Mouse (Mus musculus) CH12.LX (cell line): ENCODE data around the gene Pla2g4e. TPM values are rescaled to one million over a fixed set of nuclear protein-coding genes. Genes with fewer than 3 reads are reported as not detected.

Experiments used
- DNase-seq: peaks from one replicate; pipeline ENCODE4 v3.0.0-alpha.2; 2013; ENCODE audit errors: extremely low read depth
- H3K27ac ChIP-seq: 2 replicates; pipeline ENCODE4 v1.5.1; 2012; ENCODE audit warnings: low read depth, mild to moderate bottlenecking, control low read depth, moderate library complexity; ENCODE audit not compliant: insufficient read depth
- H3K27me3 ChIP-seq: replicated peaks from 2 replicates; pipeline ENCODE3; 2012; ENCODE audit warnings: inconsistent platforms
- H3K36me3 ChIP-seq, 2 experiments: replicated peaks in 1 of 2; 2 replicates each; pipeline versions ENCODE3 to v1.6.1; 2012; ENCODE audit warnings: inconsistent platforms in 1 of 2, low read length in 1 of 2, mild to moderate bottlenecking in 1 of 2, mixed read lengths in 1 of 2, moderate library complexity in 1 of 2; ENCODE audit not compliant: control insufficient read depth in 1 of 2, insufficient read depth in 1 of 2
- H3K4me1 ChIP-seq, 2 experiments: 2 replicates each; pipeline ENCODE4 v1.6.1; 2012; ENCODE audit warnings: inconsistent platforms in 1 of 2, moderate library complexity in 1 of 2; ENCODE audit not compliant: insufficient read depth in 2 of 2, control insufficient read depth in 1 of 2
- H3K4me2 ChIP-seq: 2 replicates; pipeline ENCODE4 v1.6.1; 2012; ENCODE audit warnings: low read depth, mild to moderate bottlenecking, control low read depth; ENCODE audit not compliant: poor library complexity, insufficient read depth, severe bottlenecking
- H3K4me3 ChIP-seq, 3 experiments: fragments of 150-350 bp in 1 of 3; sonication (generic) in 1 of 3; replicated peaks in 1 of 3; 2 replicates each; pipeline versions ENCODE3 to v1.5.1; 2011 to 2012; ENCODE audit warnings: low read depth in 2 of 3, low read length in 2 of 3, mild to moderate bottlenecking in 2 of 3, moderate library complexity in 2 of 3, control low read depth in 1 of 3, improper control_type of control experiment in 1 of 3, inconsistent platforms in 1 of 3, mixed read lengths in 1 of 3; ENCODE audit not compliant: poor library complexity in 1 of 3
- H3K79me2 ChIP-seq: replicated peaks from 2 replicates; pipeline ENCODE4 v1.6.1; 2012; ENCODE audit warnings: mild to moderate bottlenecking, moderate library complexity; ENCODE audit not compliant: control insufficient read depth, poor library complexity, insufficient read depth, severe bottlenecking; ENCODE audit errors: extremely low read depth
- H3K9ac ChIP-seq: 2 replicates; pipeline ENCODE4 v1.6.1; 2012; ENCODE audit warnings: low read depth, mild to moderate bottlenecking, control low read depth, moderate library complexity; ENCODE audit not compliant: insufficient read depth
- H3K9me3 ChIP-seq: replicated peaks from 2 replicates; pipeline ENCODE3; 2012; ENCODE audit warnings: low read length, inconsistent platforms, mixed read lengths
- BHLHE40 ChIP-seq: IDR thresholded peaks from 2 replicates; pipeline ENCODE4 v1.6.1; 2011; ENCODE audit warnings: mild to moderate bottlenecking, low read depth, low read length, improper control_type of control experiment
- CTCF ChIP-seq, 2 experiments: IDR thresholded peaks in 1 of 2; conservative IDR thresholded peaks in 1 of 2; 2 replicates each; pipeline ENCODE4 v1.5.1; 2011 to 2012; ENCODE audit warnings: low read depth in 2 of 2, low read length in 2 of 2, improper control_type of control experiment in 1 of 2, inconsistent platforms in 1 of 2, mild to moderate bottlenecking in 1 of 2, moderate library complexity in 1 of 2
- ELF1 ChIP-seq: IDR thresholded peaks from 2 replicates; pipeline ENCODE4 v1.6.1; 2014; ENCODE audit warnings: low read depth, mild to moderate bottlenecking, inconsistent platforms, low read length, improper control_type of control experiment
- HCFC1 ChIP-seq: IDR thresholded peaks from 2 replicates; pipeline ENCODE4 v1.6.1; 2012; ENCODE audit warnings: low read depth, mild to moderate bottlenecking, inconsistent platforms, low read length, improper control_type of control experiment
- IRF4 ChIP-seq: IDR thresholded peaks from 2 replicates; pipeline ENCODE4 v1.6.1; 2014; ENCODE audit warnings: low read depth, mild to moderate bottlenecking, inconsistent platforms, low read length, improper control_type of control experiment
- MAFK ChIP-seq: IDR thresholded peaks from 2 replicates; pipeline ENCODE4 v1.6.1; 2011; ENCODE audit warnings: low read length, improper control_type of control experiment; ENCODE audit not compliant: insufficient replicate concordance
- MAZ ChIP-seq: IDR thresholded peaks from 2 replicates; pipeline ENCODE4 v1.6.1; 2012; ENCODE audit warnings: low read depth, mild to moderate bottlenecking, inconsistent platforms, low read length, improper control_type of control experiment, moderate library complexity
- MXI1 ChIP-seq: IDR thresholded peaks from 2 replicates; pipeline ENCODE4 v1.6.1; 2011; ENCODE audit warnings: mild to moderate bottlenecking, low read depth, low read length, improper control_type of control experiment
- NELFE ChIP-seq: IDR thresholded peaks from 2 replicates; pipeline ENCODE4 v1.6.1; 2011; ENCODE audit warnings: low read depth, low read length, improper control_type of control experiment
- POLR2A ChIP-seq: IDR thresholded peaks from 2 replicates; pipeline ENCODE4 v1.6.1; 2011; ENCODE audit warnings: low read depth, mild to moderate bottlenecking, improper control_type of control experiment, low read length
- POLR2AphosphoS2 ChIP-seq: IDR thresholded peaks from 2 replicates; pipeline ENCODE4 v1.6.1; 2011; ENCODE audit warnings: low read depth, low read length, improper control_type of control experiment
- SMC3 ChIP-seq: IDR thresholded peaks from 2 replicates; pipeline ENCODE4 v1.6.1; 2011; ENCODE audit warnings: low read depth, low read length, improper control_type of control experiment
- TCF12 ChIP-seq: IDR thresholded peaks from 2 replicates; pipeline ENCODE4 v1.6.1; 2014; ENCODE audit warnings: low read depth, mild to moderate bottlenecking, inconsistent platforms, low read length, improper control_type of control experiment
- UBTF ChIP-seq: IDR thresholded peaks from 2 replicates; pipeline ENCODE4 v1.6.1; 2012; ENCODE audit warnings: low read depth, mild to moderate bottlenecking, inconsistent platforms, low read length, improper control_type of control experiment, moderate library complexity
- dilution Hi-C: fragments of 300-500 bp; cut with MboI; formaldehyde crosslinking; loops from 2 replicates; pipeline ENCODE4 v1.14.3; 2020; ENCODE audit warnings: low sequenced_read_pairs; ENCODE audit not compliant: extremely low pct_unique_long_range_greater_than_20kb, extremely low pct_ligation_motif_present
- in situ Hi-C: fragments of 300-500 bp; cut with MboI; formaldehyde crosslinking; loops from 3 replicates; pipeline ENCODE4 v1.14.3; 2019; ENCODE audit warnings: low sequenced_read_pairs, low pct_ligation_motif_present, low pct_unique_long_range_greater_than_20kb, mixed read lengths
- polyA plus RNA-seq: library from polyadenylated mRNA; unstranded; fragments of >175 nt; gene quantifications from 2 replicates; pipeline ENCODE4 v1.2.1, GENCODE M21; 2012; ENCODE audit warnings: low read depth; ENCODE audit not compliant: insufficient read length
- total RNA-seq, 2 experiments: library from RNA; depleted of rRNA; stranded (reverse); fragments of 300-350 nt in 1 of 2; fragments of >200 nt in 1 of 2; gene quantifications; 2 replicates each; pipeline ENCODE4 v1.2.3; 2012 to 2014

Pla2g4e gene
- total and polyA plus RNA-seq, 3 experiments, result not detected

DNA sequence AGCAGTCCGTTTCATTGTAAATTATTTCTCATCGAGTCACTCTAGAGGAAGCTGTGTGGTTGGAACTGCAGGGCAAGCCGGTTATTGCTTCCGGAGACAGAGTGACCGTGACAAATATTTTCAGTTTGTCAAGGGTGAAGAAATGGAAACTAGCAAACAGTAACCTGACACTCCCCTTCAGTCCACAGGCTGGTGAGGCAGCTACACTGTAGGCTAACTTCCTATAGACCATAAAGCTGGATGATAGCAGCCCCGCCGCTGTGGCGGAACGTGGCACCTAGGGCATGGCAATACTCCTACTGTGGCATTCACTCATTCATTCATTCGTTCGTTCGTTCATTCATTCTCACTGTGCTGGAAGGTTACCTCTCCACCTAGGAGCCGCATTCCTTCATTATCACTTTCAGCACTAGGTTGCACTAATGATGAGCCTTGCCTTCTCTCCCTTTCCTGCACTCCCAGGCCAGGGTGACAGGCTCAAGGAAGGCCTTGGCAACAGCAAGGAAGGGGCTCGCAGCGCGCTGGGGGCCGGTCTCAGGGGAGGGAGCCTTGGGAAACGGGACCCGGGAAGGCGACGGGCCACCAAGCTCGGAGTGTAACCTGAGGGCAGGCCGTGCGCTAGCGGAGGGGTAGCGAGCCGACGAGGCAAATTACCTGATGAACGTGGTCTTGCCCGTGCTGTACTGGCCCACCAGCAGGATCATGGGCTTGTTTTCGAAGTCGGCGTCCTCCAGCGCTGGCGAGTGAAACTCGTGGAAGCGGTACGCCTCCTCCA is 91.4 kb downstream of the Pla2g4e start:
- Histone ChIP-seq H3K9me3 (peaks cover 3% of the 10 kb centered on the region), H3K9ac (peak overlapping the region; percentile 7), H3K27ac (no peak overlapping the region), H3K27me3 (no peaks in the 10 kb centered on the region), H3K4me1 (peaks cover under 1 to 44% of the 10 kb centered on the region in 2 experiments), H3K4me2 (peak overlapping the region; percentile 42), H3K4me3 (peak overlapping the region; percentile 78 to 87 (median 79)), H3K79me2 (no peaks in the 10 kb centered on the region), H3K36me3 (peaks cover 0 to 12% of the 10 kb centered on the region in 2 experiments)
- peak; percentile 42 for DNase-seq
- dilution Hi-C loops, result no loop called here
- no peak for TF ChIP-seq CTCF (conservative IDR thresholded peaks at IDR 0.05 in 1 of 2, IDR thresholded peaks at IDR 0.05 in 1 of 2; ENCODE audit: low read depth in 2 of 2, low read length in 2 of 2)
- TF ChIP-seq ELF1, result peak; percentile 10; the same call in 1 of the 2 replicates
- no peak for TF ChIP-seq MAFK
- no peak for TF ChIP-seq NELFE
- peak; percentile 21; the same call in 1 of the 2 replicates for TF ChIP-seq UBTF
- 0 out of 2 replicates have a peak, but pooled peaks have one; percentile 25 for TF ChIP-seq BHLHE40
- peak; percentile 18; the same call in 1 of the 2 replicates for TF ChIP-seq HCFC1
- no peak for TF ChIP-seq POLR2AphosphoS2
- in situ Hi-C loops, result no loop called here

DNA sequence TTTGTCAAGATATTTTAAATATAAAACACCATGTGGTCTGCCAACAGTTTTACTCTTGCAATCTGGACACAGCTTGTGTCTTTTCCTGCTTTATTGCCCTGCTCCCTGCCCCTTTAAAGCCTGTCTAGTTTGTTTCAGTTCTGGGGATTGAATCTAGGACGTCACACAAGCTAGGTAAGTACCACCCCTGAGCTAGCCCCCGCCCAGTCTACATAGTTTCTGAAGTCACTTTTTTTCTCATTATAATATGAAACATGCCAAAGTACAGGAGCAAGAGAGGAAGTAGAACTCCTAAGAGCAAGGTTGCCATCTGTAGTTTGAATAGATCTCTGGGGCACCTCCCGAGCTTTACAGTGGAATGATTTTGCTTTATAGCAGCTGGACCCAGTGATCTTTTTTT is 94.6 kb downstream of the Pla2g4e start:
- in situ Hi-C loops, result no loop called here
- H3K27me3 ChIP-seq, result no peaks in the 10 kb centered on the region
- TF ChIP-seq TCF12, result no peak
- no peak for TF ChIP-seq SMC3
- no peak for TF ChIP-seq HCFC1
- TF ChIP-seq IRF4, result no peak
- no peak for TF ChIP-seq POLR2A
- TF ChIP-seq MAZ, result no peak
- TF ChIP-seq MXI1, result no peak
- TF ChIP-seq ELF1, result no peak
- peaks cover 0 to 25% of the 10 kb centered on the region in 2 experiments for H3K36me3 ChIP-seq
- no peak for DNase-seq
- no peaks in the 10 kb centered on the region for H3K9me3 ChIP-seq
- no peak overlapping the region for H3K4me2 ChIP-seq
- H3K79me2 ChIP-seq, result no peaks in the 10 kb centered on the region
- no peak overlapping the region for H3K27ac ChIP-seq
- dilution Hi-C loops, result no loop called here
- peaks cover 0 to 36% of the 10 kb centered on the region in 2 experiments; a peak in 2 of 4 replicates for H3K4me1 ChIP-seq
- no peak overlapping the region for H3K9ac ChIP-seq
- no peak overlapping the region for H3K4me3 ChIP-seq
